Mouse (Mus musculus) MEL (cell line): ENCODE results near the gene Zic3.

Experiments used
- EP300 ChIP-seq, 2 experiments: IDR thresholded peaks; 2 replicates each; pipeline ENCODE4 v1.6.1; 2011; ENCODE audit warnings: improper control_type of control experiment in 2 of 2, low read length in 2 of 2, low read depth in 1 of 2, mild to moderate bottlenecking in 1 of 2
- JUND ChIP-seq: IDR thresholded peaks from 2 replicates; pipeline ENCODE4 v1.6.1; 2011; ENCODE audit warnings: low read depth, mild to moderate bottlenecking, improper control_type of control experiment, low read length
- POLR2AphosphoS2 ChIP-seq: IDR thresholded peaks from 2 replicates; pipeline ENCODE4 v1.6.1; 2011; ENCODE audit warnings: low read length, improper control_type of control experiment

DNA sequence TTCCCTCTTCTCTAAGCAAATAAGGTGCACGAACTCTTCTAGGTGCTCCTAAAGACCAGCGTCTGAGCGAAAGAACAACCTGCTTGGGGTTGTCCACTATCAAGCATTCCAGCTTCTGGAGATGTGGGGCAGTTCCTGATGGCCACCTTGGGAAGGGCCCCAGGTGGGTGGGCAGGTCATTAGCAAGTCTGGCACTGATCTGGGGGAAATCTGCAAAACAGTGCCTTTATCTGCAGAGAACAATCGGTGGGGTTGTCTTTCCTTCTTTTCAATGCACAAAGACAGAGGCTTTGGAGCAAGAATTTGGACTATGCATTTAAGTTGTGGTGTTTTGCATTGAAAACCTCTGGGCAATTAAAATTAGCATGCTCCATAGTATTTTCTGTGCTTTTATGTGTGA is 17.2 kb downstream of the Zic3 start:
- TF ChIP-seq POLR2AphosphoS2 (no peak), EP300 (IDR thresholded peaks at IDR 0.05; ENCODE audit: low read depth in 1 of 2, low read length in 2 of 2) (no peak), JUND (no peak)
